Mouse (Mus musculus) CH12.LX (cell line): Measurements from ENCODE around the gene Dcxr. TPM values are rescaled to one million over a fixed set of nuclear protein-coding genes. Genes with fewer than 3 reads are reported as not detected.

Experiments
- DNase-seq: peaks from one replicate; pipeline ENCODE4 v3.0.0-alpha.2; 2013; ENCODE audit errors: extremely low read depth
- H3K27ac ChIP-seq: 2 replicates; pipeline ENCODE4 v1.5.1; 2012; ENCODE audit warnings: low read depth, mild to moderate bottlenecking, control low read depth, moderate library complexity; ENCODE audit not compliant: insufficient read depth
- H3K27me3 ChIP-seq: replicated peaks from 2 replicates; pipeline ENCODE3; 2012; ENCODE audit warnings: inconsistent platforms
- H3K36me3 ChIP-seq, 2 experiments: replicated peaks in 1 of 2; 2 replicates each; pipeline versions ENCODE3 to v1.6.1; 2012; ENCODE audit warnings: inconsistent platforms in 1 of 2, low read length in 1 of 2, mild to moderate bottlenecking in 1 of 2, mixed read lengths in 1 of 2, moderate library complexity in 1 of 2; ENCODE audit not compliant: control insufficient read depth in 1 of 2, insufficient read depth in 1 of 2
- H3K4me1 ChIP-seq, 2 experiments: 2 replicates each; pipeline ENCODE4 v1.6.1; 2012; ENCODE audit warnings: inconsistent platforms in 1 of 2, moderate library complexity in 1 of 2; ENCODE audit not compliant: insufficient read depth in 2 of 2, control insufficient read depth in 1 of 2
- H3K4me2 ChIP-seq: 2 replicates; pipeline ENCODE4 v1.6.1; 2012; ENCODE audit warnings: low read depth, mild to moderate bottlenecking, control low read depth; ENCODE audit not compliant: poor library complexity, insufficient read depth, severe bottlenecking
- H3K4me3 ChIP-seq, 3 experiments: fragments of 150-350 bp in 1 of 3; sonication (generic) in 1 of 3; replicated peaks in 1 of 3; 2 replicates each; pipeline versions ENCODE3 to v1.5.1; 2011 to 2012; ENCODE audit warnings: low read depth in 2 of 3, low read length in 2 of 3, mild to moderate bottlenecking in 2 of 3, moderate library complexity in 2 of 3, control low read depth in 1 of 3, improper control_type of control experiment in 1 of 3, inconsistent platforms in 1 of 3, mixed read lengths in 1 of 3; ENCODE audit not compliant: poor library complexity in 1 of 3
- H3K79me2 ChIP-seq: replicated peaks from 2 replicates; pipeline ENCODE4 v1.6.1; 2012; ENCODE audit warnings: mild to moderate bottlenecking, moderate library complexity; ENCODE audit not compliant: control insufficient read depth, poor library complexity, insufficient read depth, severe bottlenecking; ENCODE audit errors: extremely low read depth
- H3K9ac ChIP-seq: 2 replicates; pipeline ENCODE4 v1.6.1; 2012; ENCODE audit warnings: low read depth, mild to moderate bottlenecking, control low read depth, moderate library complexity; ENCODE audit not compliant: insufficient read depth
- H3K9me3 ChIP-seq: replicated peaks from 2 replicates; pipeline ENCODE3; 2012; ENCODE audit warnings: low read length, inconsistent platforms, mixed read lengths
- BHLHE40 ChIP-seq: IDR thresholded peaks from 2 replicates; pipeline ENCODE4 v1.6.1; 2011; ENCODE audit warnings: mild to moderate bottlenecking, low read depth, low read length, improper control_type of control experiment
- HCFC1 ChIP-seq: IDR thresholded peaks from 2 replicates; pipeline ENCODE4 v1.6.1; 2012; ENCODE audit warnings: low read depth, mild to moderate bottlenecking, inconsistent platforms, low read length, improper control_type of control experiment
- MAFK ChIP-seq: IDR thresholded peaks from 2 replicates; pipeline ENCODE4 v1.6.1; 2011; ENCODE audit warnings: low read length, improper control_type of control experiment; ENCODE audit not compliant: insufficient replicate concordance
- MAX ChIP-seq: IDR thresholded peaks from 2 replicates; pipeline ENCODE4 v1.6.1; 2011; ENCODE audit warnings: low read length, improper control_type of control experiment
- MYC ChIP-seq: IDR thresholded peaks from 2 replicates; pipeline ENCODE4 v1.6.1; 2011; ENCODE audit warnings: low read depth, mild to moderate bottlenecking, improper control_type of control experiment, low read length
- NRF1 ChIP-seq: IDR thresholded peaks from 2 replicates; pipeline ENCODE4 v1.6.1; 2014; ENCODE audit warnings: low read depth, mild to moderate bottlenecking, inconsistent platforms, low read length, improper control_type of control experiment, moderate library complexity
- POLR2A ChIP-seq: IDR thresholded peaks from 2 replicates; pipeline ENCODE4 v1.6.1; 2011; ENCODE audit warnings: low read depth, mild to moderate bottlenecking, improper control_type of control experiment, low read length
- POLR2AphosphoS2 ChIP-seq: IDR thresholded peaks from 2 replicates; pipeline ENCODE4 v1.6.1; 2011; ENCODE audit warnings: low read depth, low read length, improper control_type of control experiment
- RAD21 ChIP-seq: IDR thresholded peaks from 2 replicates; pipeline ENCODE4 v1.6.1; 2011; ENCODE audit warnings: low read depth, mild to moderate bottlenecking, low read length, improper control_type of control experiment, moderate library complexity
- RCOR1 ChIP-seq: conservative IDR thresholded peaks from 2 replicates; pipeline ENCODE4 v1.6.1; 2012; ENCODE audit warnings: low read depth, mild to moderate bottlenecking, inconsistent platforms, low read length, improper control_type of control experiment
- SMC3 ChIP-seq: IDR thresholded peaks from 2 replicates; pipeline ENCODE4 v1.6.1; 2011; ENCODE audit warnings: low read depth, low read length, improper control_type of control experiment
- USF1 ChIP-seq: IDR thresholded peaks from 2 replicates; pipeline ENCODE4 v1.6.1; 2014; ENCODE audit warnings: low read depth, mild to moderate bottlenecking, inconsistent platforms, low read length, improper control_type of control experiment
- ZKSCAN1 ChIP-seq: IDR thresholded peaks from 2 replicates; pipeline ENCODE4 v1.6.1; 2012; ENCODE audit warnings: low read depth, inconsistent platforms, low read length, improper control_type of control experiment, borderline replicate concordance
- ZMIZ1 ChIP-seq: IDR thresholded peaks from 2 replicates; pipeline ENCODE4 v1.6.1; 2012; ENCODE audit warnings: low read depth, mild to moderate bottlenecking, inconsistent platforms, low read length, improper control_type of control experiment
- ZNF384 ChIP-seq: IDR thresholded peaks from 2 replicates; pipeline ENCODE4 v1.6.1; 2012; ENCODE audit warnings: low read depth, low read length, improper control_type of control experiment, inconsistent platforms
- dilution Hi-C: fragments of 300-500 bp; cut with MboI; formaldehyde crosslinking; loops from 2 replicates; pipeline ENCODE4 v1.14.3; 2020; ENCODE audit warnings: low sequenced_read_pairs; ENCODE audit not compliant: extremely low pct_unique_long_range_greater_than_20kb, extremely low pct_ligation_motif_present
- in situ Hi-C: fragments of 300-500 bp; cut with MboI; formaldehyde crosslinking; loops from 3 replicates; pipeline ENCODE4 v1.14.3; 2019; ENCODE audit warnings: low sequenced_read_pairs, low pct_ligation_motif_present, low pct_unique_long_range_greater_than_20kb, mixed read lengths
- polyA plus RNA-seq: library from polyadenylated mRNA; unstranded; fragments of >175 nt; gene quantifications from 2 replicates; pipeline ENCODE4 v1.2.1, GENCODE M21; 2012; ENCODE audit warnings: low read depth; ENCODE audit not compliant: insufficient read length
- total RNA-seq, 2 experiments: library from RNA; depleted of rRNA; stranded (reverse); fragments of 300-350 nt in 1 of 2; fragments of >200 nt in 1 of 2; gene quantifications; 2 replicates each; pipeline ENCODE4 v1.2.3; 2012 to 2014

Gene Dcxr
- total and polyA plus RNA-seq, 3 experiments, result 23.3 to 74.7 (median 24.1) TPM

DNA sequence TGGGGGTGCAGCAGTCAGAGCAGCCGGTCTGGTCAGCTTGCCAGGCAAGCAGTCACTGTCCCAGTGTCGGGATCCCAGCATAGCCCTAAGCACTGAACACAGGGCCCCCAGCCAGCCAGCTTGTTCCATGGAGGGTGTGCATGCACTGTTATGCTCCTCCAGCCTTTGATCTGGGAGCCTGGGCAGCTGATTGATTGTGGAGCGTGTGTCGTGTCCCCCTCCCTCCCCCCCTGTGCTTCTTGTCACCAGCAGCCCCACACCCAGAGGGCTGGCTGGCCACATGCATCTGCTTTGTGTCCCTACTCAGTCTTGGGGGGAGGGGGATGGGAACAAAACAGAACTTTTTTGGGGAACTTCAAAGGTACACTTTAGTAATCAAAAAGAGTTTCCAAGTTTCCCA is 31.9 kb downstream of the Dcxr start:
- TF ChIP-seq MYC (no peak), HCFC1 (no peak), POLR2AphosphoS2 (no peak), NRF1 (no peak), SMC3 (no peak), MAFK (no peak), ZMIZ1 (no peak), RCOR1 (no peak), RAD21 (no peak)
- dilution Hi-C loops, result no loop called here
- Histone ChIP-seq H3K9ac (no peak overlapping the region), H3K9me3 (peaks cover 8% of the 10 kb centered on the region), H3K27me3 (no peaks in the 10 kb centered on the region), H3K36me3 (peaks cover 47 to 95% of the 10 kb centered on the region in 2 experiments), H3K27ac (no peak overlapping the region), H3K4me3 (no peak overlapping the region), H3K4me1 (0 out of 4 replicates have a peak, but pooled peaks cover 2 to 5% of the 10 kb centered on the region in 2 experiments), H3K4me2 (no peak overlapping the region), H3K79me2 (no peaks in the 10 kb centered on the region)
- in situ Hi-C loops, result no loop called here
- no peak for DNase-seq

- in situ Hi-C loops, result no loop called here
- no peak for TF ChIP-seq HCFC1
- no peak for TF ChIP-seq ZNF384
- TF ChIP-seq MAFK, result no peak
- no peak for TF ChIP-seq BHLHE40
- no peak for TF ChIP-seq POLR2A
- TF ChIP-seq USF1, result no peak
- no peak for TF ChIP-seq ZMIZ1
- TF ChIP-seq MAX, result no peak
- no peak for TF ChIP-seq ZKSCAN1
Observed at GRCm38 (mm10) chr11:120693461-120693860, 33.6 kb downstream of the Dcxr start.

More at GRCm38 (mm10) chr11:120693461-120693860, 33.6 kb downstream of the Dcxr start:
- no peak for DNase-seq
- Histone ChIP-seq H3K27me3 (no peaks in the 10 kb centered on the region), H3K4me1 (0 out of 4 replicates have a peak, but pooled peaks cover 0 to 2% of the 10 kb centered on the region in 2 experiments), H3K27ac (no peak overlapping the region), H3K79me2 (no peaks in the 10 kb centered on the region), H3K36me3 (peaks cover 52 to 93% of the 10 kb centered on the region in 2 experiments), H3K4me3 (no peak overlapping the region), H3K9ac (no peak overlapping the region), H3K9me3 (peaks cover 8% of the 10 kb centered on the region), H3K4me2 (no peak overlapping the region)
- dilution Hi-C loops, result no loop called here
